Mouse (Mus musculus): ENCODE data around the gene Sema4b.
A peak's percentile ranks its signal among the peaks of the same experiment; 100 is the strongest.

DNA sequence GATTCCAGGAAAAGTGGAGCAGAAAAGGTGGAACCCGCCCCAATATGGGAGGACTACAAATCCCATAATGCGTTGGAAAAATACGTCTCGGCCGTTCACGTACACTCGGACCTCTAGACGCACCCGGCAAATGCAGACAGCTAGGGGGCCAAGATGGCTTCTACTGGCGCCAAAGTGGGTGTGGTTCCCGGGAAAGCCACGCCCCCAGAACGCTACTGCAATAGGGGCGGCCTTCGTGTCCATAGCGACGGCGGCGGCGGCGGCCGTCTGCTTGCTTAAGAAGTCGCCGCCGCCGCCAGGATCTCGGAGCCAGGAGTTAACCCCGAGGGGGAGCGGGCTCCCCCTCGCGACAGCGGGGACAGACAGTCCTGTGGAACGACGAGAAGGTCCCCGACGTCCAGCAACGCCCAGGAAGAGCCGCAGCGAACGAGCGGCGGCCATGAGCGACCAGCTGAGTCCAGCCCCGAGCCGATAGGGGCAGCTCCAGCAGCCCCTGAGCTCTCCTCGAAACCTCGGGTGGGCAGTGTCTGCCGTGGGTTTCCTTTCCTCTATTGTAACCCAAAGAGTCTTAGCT lies 59.6 kb downstream of the Sema4b start, which contains the start of gene Ttll13:
- peak; percentile 35; the same call in 1 of the 2 replicates for TF ChIP-seq POLR2A (IDR thresholded peaks at IDR 0.05; ENCODE audit: borderline replicate concordance, extremely low read depth, low read depth, low read length)
- no peak for TF ChIP-seq CTCF (IDR thresholded peaks at IDR 0.05; ENCODE audit: insufficient read depth, low read length)
